Mouse (Mus musculus) midbrain, postnatal 0 days (tissue): ENCODE results near the gene Hbb-bs. TPM values are rescaled to one million over a fixed set of nuclear protein-coding genes. Genes with fewer than 3 reads are reported as not detected.
"Not testable (repeated sequence)": the region's sequence is repeated elsewhere in the genome, so short reads cannot be mapped to it uniquely, and the experiment has no call there.

Experiments used
- ATAC-seq: fragments of 200-750 bp; cut with Nextera tagmentation; 2 replicates; pipeline ENCODE4 v1.8.0; 2017; ENCODE audit warnings: moderate number of reproducible peaks, mild to moderate bottlenecking, moderate TSS enrichment, moderate library complexity; ENCODE audit not compliant: low FRiP score
- DNase-seq: peaks from one replicate; pipeline ENCODE4 v3.0.0-alpha.2; 2015; ENCODE audit warnings: low spot score
- H3K27ac ChIP-seq: fragments of 300-500 bp; sonication (generic); 2 replicates; pipeline ENCODE4 v1.5.1; 2014; ENCODE audit warnings: low read depth, mild to moderate bottlenecking, low read length, mixed read lengths
- H3K27me3 ChIP-seq: fragments of 300-500 bp; sonication (generic); 2 replicates; pipeline ENCODE4 v1.6.1; 2014; ENCODE audit warnings: low read length, control low read depth, mixed read lengths; ENCODE audit not compliant: insufficient read depth
- H3K36me3 ChIP-seq: fragments of 300-500 bp; sonication (generic); 2 replicates; pipeline ENCODE4 v1.6.1; 2014; ENCODE audit warnings: low read length, control low read depth, mixed read lengths; ENCODE audit not compliant: insufficient read depth
- H3K4me1 ChIP-seq: fragments of 300-500 bp; sonication (generic); 2 replicates; pipeline ENCODE4 v1.6.1; 2014; ENCODE audit warnings: mild to moderate bottlenecking, control low read depth, antibody characterized with exemption, low read length, mixed read lengths; ENCODE audit not compliant: insufficient read depth
- H3K4me2 ChIP-seq: fragments of 300-500 bp; sonication (generic); 2 replicates; pipeline ENCODE4 v1.6.1; 2014; ENCODE audit warnings: low read depth, mild to moderate bottlenecking, low read length, mixed read lengths; ENCODE audit not compliant: poor library complexity, severe bottlenecking
- H3K4me3 ChIP-seq: fragments of 300-500 bp; sonication (generic); 2 replicates; pipeline ENCODE4 v1.5.1; 2014; ENCODE audit warnings: low read depth, mild to moderate bottlenecking, low read length, moderate library complexity
- H3K9ac ChIP-seq: fragments of 300-500 bp; sonication (generic); replicated peaks from 2 replicates; pipeline ENCODE4 v1.6.1; 2014; ENCODE audit warnings: mild to moderate bottlenecking, low read length, moderate library complexity, mixed read lengths; ENCODE audit not compliant: poor library complexity, severe bottlenecking
- H3K9me3 ChIP-seq: fragments of 300-500 bp; sonication (generic); 2 replicates; pipeline ENCODE4 v1.6.1; 2016; ENCODE audit warnings: low read length, control low read depth
- CTCF ChIP-seq: IDR thresholded peaks from 2 replicates; pipeline ENCODE4 v1.5.1; 2016; ENCODE audit warnings: antibody characterized with exemption, mild to moderate bottlenecking
- WGBS: fragments of 180-500 bp; shearing (Covaris S2); extraction: QIAGEN DNeasy Blood & Tissue Kit; methylation state at CpG from one replicate; pipeline ENCODE4 v1.1.7; 2014; 5-methylcytosine and 5-hydroxymethylcytosine counted together
- polyA plus RNA-seq: library from polyadenylated mRNA; unstranded; fragments of >200 nt; fragmentation: Nextera tagmentation; extraction: Ambion mirVana; gene quantifications from 2 replicates; pipeline ENCODE4 v1.2.1, GENCODE M21; 2015
- total RNA-seq: library from RNA; depleted of rRNA; stranded (reverse); fragments of >200 nt; gene quantifications from 2 replicates; pipeline ENCODE4 v1.2.3, GENCODE M21; 2014

Hbb-bs gene
- total and polyA plus RNA-seq, 2 experiments from 2014 or later, result 771 to 1,016 TPM

DNA sequence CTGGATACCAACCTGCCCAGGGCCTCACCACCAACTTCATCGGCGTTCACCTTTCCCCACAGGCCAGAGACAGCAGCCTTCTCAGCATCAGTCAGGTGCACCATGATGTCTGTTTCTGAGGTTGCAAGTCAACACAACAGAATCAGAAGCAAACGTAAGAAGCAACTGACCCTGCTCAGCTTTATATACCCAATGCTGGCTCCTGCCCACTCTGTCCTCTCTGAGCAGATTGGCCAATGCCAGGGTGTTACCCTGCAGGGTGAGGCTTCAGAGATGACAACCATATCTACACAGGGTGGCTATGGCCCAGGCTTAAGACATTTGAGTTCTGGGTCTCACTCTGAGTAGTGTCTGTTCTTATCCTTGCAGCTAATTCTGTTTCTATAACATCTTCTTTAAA, 14.1 kb downstream of the Hbb-bs start, which contains the start of gene Hbb-bt:
Gene Hbb-bt, minus strand, starts transcription at position 231 of the 400 bp plus-strand sequence.
- Histone ChIP-seq H3K9me3 (no peaks in the 10 kb centered on the region), H3K4me1 (no peaks in the 10 kb centered on the region), H3K27ac (no peak within 1 kb of the TSS), H3K4me3 (no peak within 1 kb of the TSS), H3K4me2 (no peak within 1 kb of the TSS), H3K27me3 (no peaks in the 10 kb centered on the region), H3K36me3 (no peaks in the 10 kb centered on the region), H3K9ac (no peak within 1 kb of the TSS)
- no peak for DNase-seq
- 96% methylated on average over 2 of the region's 3 CpGs for WGBS
- TF ChIP-seq CTCF, result no peak
- no peak for ATAC-seq

DNA sequence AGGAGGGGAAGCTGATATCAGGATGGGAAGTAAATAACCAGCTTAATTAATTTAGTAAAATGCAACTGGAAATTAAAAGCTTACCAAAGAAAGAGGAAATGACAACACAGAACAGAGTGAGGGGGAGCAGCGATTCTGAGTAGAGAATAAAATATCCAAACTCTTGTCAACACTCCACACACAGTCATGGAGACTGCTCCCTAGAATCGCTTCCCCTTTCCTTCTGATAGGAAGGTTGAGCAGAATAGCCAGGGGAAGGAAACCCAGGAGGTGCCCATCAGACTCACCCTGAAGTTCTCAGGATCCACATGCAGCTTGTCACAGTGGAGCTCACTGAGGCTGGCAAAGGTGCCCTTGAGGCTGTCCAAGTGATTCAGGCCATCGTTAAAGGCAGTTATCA, 14.7 kb downstream of the Hbb-bs start:
- not testable (repeated sequence) for H3K4me2 ChIP-seq, H3K9ac ChIP-seq, ATAC-seq, H3K4me3 ChIP-seq, H3K4me1 ChIP-seq, H3K36me3 ChIP-seq, H3K27ac ChIP-seq, H3K27me3 ChIP-seq, H3K9me3 ChIP-seq, DNase-seq
- WGBS, result no CpG with 5 or more reads among the region's 3 CpGs

DNA sequence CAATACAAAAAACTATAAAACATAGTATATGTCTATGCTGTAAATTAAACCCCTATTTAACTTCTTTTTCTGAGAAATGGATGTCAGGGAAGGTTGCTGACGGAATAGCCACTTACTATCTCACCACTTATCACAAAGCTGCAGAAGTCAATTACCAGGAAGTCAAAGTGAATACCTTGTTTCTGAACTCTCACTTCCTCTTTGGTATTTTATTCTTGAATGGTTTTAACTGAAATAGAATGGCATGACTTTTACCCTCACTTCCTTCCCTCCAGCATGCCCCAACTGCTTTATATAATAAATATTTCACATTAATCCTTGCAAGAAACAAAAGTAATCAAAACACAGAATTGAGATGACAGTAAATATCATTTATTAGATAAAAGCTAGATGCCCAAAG, 15.7 kb downstream of the Hbb-bs start:
- Histone ChIP-seq H3K27ac (no peak overlapping the region), H3K9me3 (no peaks in the 10 kb centered on the region), H3K4me1 (no peaks in the 10 kb centered on the region), H3K9ac (no peak overlapping the region), H3K36me3 (no peaks in the 10 kb centered on the region), H3K4me2 (no peak overlapping the region), H3K27me3 (no peaks in the 10 kb centered on the region), H3K4me3 (no peak overlapping the region)
- WGBS, result 52% methylated on average over 1 of the region's 1 CpGs
- no peak for DNase-seq
- TF ChIP-seq CTCF, result no peak
- ATAC-seq, result no peak

DNA sequence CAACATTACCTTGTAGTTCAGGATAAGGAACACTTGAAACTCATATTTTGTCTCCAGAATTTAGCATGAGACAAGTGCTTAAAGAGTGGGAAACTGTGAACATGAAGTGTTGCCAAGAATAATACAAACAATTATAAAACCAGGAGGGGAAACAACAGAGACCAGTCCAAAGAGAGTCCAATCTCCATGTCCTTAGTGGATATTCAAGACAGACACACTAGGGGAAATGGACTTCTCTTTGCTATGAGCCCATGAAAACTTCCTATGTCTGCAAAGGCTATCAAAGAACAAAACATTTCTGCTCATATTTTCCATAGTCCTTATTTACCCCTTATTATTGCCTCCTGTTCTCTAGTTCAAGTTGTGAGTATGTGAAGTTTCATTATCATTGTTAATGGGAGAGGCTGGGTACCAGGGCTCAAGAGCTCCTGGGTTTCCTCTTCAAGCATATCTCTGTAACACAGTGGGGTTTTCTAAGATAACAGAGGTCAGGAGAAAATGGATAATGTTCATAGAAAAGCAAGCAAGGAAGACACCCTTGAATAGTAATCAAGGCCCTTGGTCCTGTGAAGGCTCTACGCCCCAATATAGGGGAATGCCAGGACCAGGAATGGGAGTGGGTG, 16.6 kb downstream of the Hbb-bs start:
- Histone ChIP-seq H3K4me1 (no peaks in the 10 kb centered on the region), H3K27ac (no peak overlapping the region), H3K4me2 (no peak overlapping the region), H3K9me3 (no peaks in the 10 kb centered on the region), H3K27me3 (no peaks in the 10 kb centered on the region), H3K36me3 (no peaks in the 10 kb centered on the region), H3K9ac (no peak overlapping the region), H3K4me3 (no peak overlapping the region)
- TF ChIP-seq CTCF, result no peak
- ATAC-seq (no peak), DNase-seq (no peak)
- 81% methylated on average over 1 of the region's 1 CpGs for WGBS

DNA sequence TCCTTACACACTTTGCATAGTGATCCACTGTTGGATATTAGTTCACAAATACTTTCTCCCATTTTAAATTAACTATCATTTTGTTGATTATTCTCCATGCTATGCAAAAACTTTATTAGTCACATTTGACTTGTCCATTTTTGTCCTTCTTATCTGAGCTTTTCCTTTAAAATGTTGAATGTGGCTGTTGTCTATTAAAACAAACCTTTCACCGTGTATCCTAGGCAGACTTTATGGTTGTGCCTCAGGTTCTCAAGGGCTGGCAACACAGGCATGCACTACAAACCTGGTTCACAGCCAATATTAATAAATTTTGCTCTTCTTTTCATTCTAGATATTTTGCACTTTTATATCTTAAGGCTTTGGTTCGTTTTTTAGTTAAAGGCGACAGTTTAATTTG, 17.1 kb downstream of the Hbb-bs start:
- Histone ChIP-seq H3K36me3 (no peaks in the 10 kb centered on the region), H3K27ac (no peak overlapping the region), H3K9ac (no peak overlapping the region), H3K4me1 (no peaks in the 10 kb centered on the region), H3K4me2 (no peak overlapping the region), H3K4me3 (no peak overlapping the region), H3K27me3 (no peaks in the 10 kb centered on the region), H3K9me3 (no peaks in the 10 kb centered on the region)
- no peak for TF ChIP-seq CTCF
- WGBS, result 81% methylated on average over 3 of the region's 3 CpGs
- no peak for ATAC-seq
- no peak for DNase-seq

DNA sequence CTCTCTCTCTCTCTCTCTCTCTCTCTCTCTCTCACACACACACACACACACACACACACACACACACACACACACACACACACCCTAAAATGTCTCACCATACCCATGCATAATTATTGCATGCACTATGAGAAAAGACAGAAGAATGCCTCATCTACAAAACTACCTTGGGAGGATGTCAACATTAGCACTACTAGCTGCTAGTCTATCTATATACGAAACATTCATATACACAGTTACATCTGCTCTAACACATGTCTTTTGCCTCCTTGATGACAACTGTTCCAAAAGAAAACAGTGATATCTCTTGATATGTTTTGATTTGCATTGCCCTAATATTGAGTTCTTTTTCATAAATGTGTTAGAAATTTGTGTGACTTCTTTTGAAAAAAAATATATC, 17.6 kb downstream of the Hbb-bs start:
- Histone ChIP-seq H3K9me3 (no peaks in the 10 kb centered on the region), H3K4me2 (no peak overlapping the region), H3K4me3 (no peak overlapping the region), H3K27ac (no peak overlapping the region), H3K27me3 (no peaks in the 10 kb centered on the region), H3K36me3 (no peaks in the 10 kb centered on the region), H3K9ac (no peak overlapping the region), H3K4me1 (no peaks in the 10 kb centered on the region)
- 78% methylated on average over 1 of the region's 1 CpGs for WGBS
- ATAC-seq (no peak), DNase-seq (no peak)
- no peak for TF ChIP-seq CTCF
